Mouse (Mus musculus) left cerebral cortex, adult 8-10 months (tissue): Measurements from ENCODE around the gene Jmjd1c. TPM values are rescaled to one million over a fixed set of nuclear protein-coding genes. Genes with fewer than 3 reads are reported as not detected.

Experiments used
- DNase-seq, 2 experiments: peaks; one replicate each; pipeline ENCODE4 v3.0.0; 2022; ENCODE audit warnings: low spot score in 2 of 2
- total RNA-seq, 4 experiments: library from RNA; stranded (reverse); gene quantifications; 2 replicates each; pipeline ENCODE4 v1.2.4; 2022

Gene Jmjd1c
- total RNA-seq, 4 experiments from 2014 or later: 78.0 to 83.1 (median 80.7) TPM

- DNase-seq: peak; percentile 52 to 70
These were observed 30.3 kb downstream of the Jmjd1c start for GRCm38 (mm10) chr10:67126061-67126858.

- no peak for DNase-seq
These were observed 31.2 kb downstream of the Jmjd1c start for GRCm38 (mm10) chr10:67126859-67127758.

- DNase-seq: no peak
These were observed 33.6 kb downstream of the Jmjd1c start for GRCm38 (mm10) chr10:67129531-67129930.

GRCm38 (mm10) chr10:67131709-67132108, 35.8 kb downstream of the Jmjd1c start:
- no peak for DNase-seq

GRCm38 (mm10) chr10:67134322-67134721, 38.4 kb downstream of the Jmjd1c start:
- no peak for DNase-seq

GRCm38 (mm10) chr10:67137437-67137836, 41.5 kb downstream of the Jmjd1c start:
- no peak for DNase-seq

- no peak for DNase-seq
These were observed 47.7 kb downstream of the Jmjd1c start for GRCm38 (mm10) chr10:67143661-67144060.

GRCm38 (mm10) chr10:67144269-67144668, 48.3 kb downstream of the Jmjd1c start:
- DNase-seq: no peak

GRCm38 (mm10) chr10:67145623-67146022, 49.7 kb downstream of the Jmjd1c start:
- DNase-seq: no peak

- DNase-seq: no peak
These were observed 55.8 kb downstream of the Jmjd1c start for GRCm38 (mm10) chr10:67151766-67152165.

- DNase-seq: no peak
These were observed 58.7 kb downstream of the Jmjd1c start for GRCm38 (mm10) chr10:67154647-67155046.

GRCm38 (mm10) chr10:67174049-67174448, 78.1 kb downstream of the Jmjd1c start:
- DNase-seq: no peak

- DNase-seq: no peak
These were observed 80.1 kb downstream of the Jmjd1c start for GRCm38 (mm10) chr10:67176031-67176430.

- DNase-seq: no peak
These were observed 81.0 kb downstream of the Jmjd1c start for GRCm38 (mm10) chr10:67176932-67177331.

- no peak for DNase-seq
These were observed 81.5 kb downstream of the Jmjd1c start for GRCm38 (mm10) chr10:67177410-67177809.

GRCm38 (mm10) chr10:67180021-67180420, 84.1 kb downstream of the Jmjd1c start:
- DNase-seq: no peak

- DNase-seq: no peak
These were observed 84.9 kb downstream of the Jmjd1c start for GRCm38 (mm10) chr10:67180799-67181198.

- DNase-seq: no peak
These were observed 86.7 kb downstream of the Jmjd1c start for GRCm38 (mm10) chr10:67182651-67183050.

GRCm38 (mm10) chr10:67183086-67183485, 87.2 kb downstream of the Jmjd1c start:
- DNase-seq: no peak

GRCm38 (mm10) chr10:67184441-67185070, 88.6 kb downstream of the Jmjd1c start:
- DNase-seq: no peak

GRCm38 (mm10) chr10:67185491-67186081, 89.7 kb downstream of the Jmjd1c start:
- peak; percentile 63 to 77 for DNase-seq
